Mouse (Mus musculus): ENCODE results near the gene Acsl5.

GRCm38 (mm10) chr19:55331776-55332175, 80.0 kb downstream of the Acsl5 start:
- TF ChIP-seq CTCF (IDR thresholded peaks at IDR 0.05; ENCODE audit: extremely low read depth, insufficient read length, insufficient replicate concordance, low read depth, low read length) (no peak), POLR2A (IDR thresholded peaks at IDR 0.05; ENCODE audit: low read depth, low read length) (no peak)
